Mouse (Mus musculus) midbrain, embryonic 12.5 days (tissue): Measurements from ENCODE around the gene Dlx6. TPM values are rescaled to one million over a fixed set of nuclear protein-coding genes. Genes with fewer than 3 reads are reported as not detected.

Experiments used
- ATAC-seq: fragments of 200-750 bp; cut with Nextera tagmentation; 2 replicates; pipeline ENCODE4 v1.8.0; 2017; ENCODE audit warnings: low read depth, moderate TSS enrichment, moderate library complexity; ENCODE audit not compliant: low FRiP score
- H3K27ac ChIP-seq: fragments of 300-500 bp; sonication (generic); replicated peaks from 2 replicates; pipeline ENCODE4 v1.5.1; 2016; ENCODE audit warnings: mild to moderate bottlenecking
- H3K27me3 ChIP-seq: fragments of 300-500 bp; sonication (generic); 2 replicates; pipeline ENCODE4 v1.6.1; 2016; ENCODE audit warnings: mild to moderate bottlenecking
- H3K36me3 ChIP-seq: fragments of 300-500 bp; sonication (generic); 2 replicates; pipeline ENCODE4 v1.6.1; 2016
- H3K4me1 ChIP-seq: fragments of 300-500 bp; sonication (generic); 2 replicates; pipeline ENCODE4 v1.6.1; 2016
- H3K4me2 ChIP-seq: fragments of 300-500 bp; sonication (generic); replicated peaks from 2 replicates; pipeline ENCODE4 v1.6.1; 2016; ENCODE audit warnings: mild to moderate bottlenecking, moderate library complexity
- H3K4me3 ChIP-seq: fragments of 300-500 bp; sonication (generic); 2 replicates; pipeline ENCODE4 v1.5.1; 2016; ENCODE audit warnings: mild to moderate bottlenecking
- H3K9ac ChIP-seq: fragments of 300-500 bp; sonication (generic); replicated peaks from 2 replicates; pipeline ENCODE4 v1.6.1; 2016; ENCODE audit warnings: mild to moderate bottlenecking, moderate library complexity
- H3K9me3 ChIP-seq: fragments of 300-500 bp; sonication (generic); 2 replicates; pipeline ENCODE4 v1.6.1; 2016; ENCODE audit warnings: mild to moderate bottlenecking
- WGBS: fragments of 180-500 bp; shearing (Covaris S2); methylation state at CpG from one replicate; pipeline ENCODE4 v1.1.7; 2016; 5-methylcytosine and 5-hydroxymethylcytosine counted together
- polyA plus RNA-seq: library from polyadenylated mRNA; unstranded; fragments of >200 nt; fragmentation: Nextera tagmentation; extraction: Ambion mirVana; gene quantifications from 2 replicates; pipeline ENCODE4 v1.2.1, GENCODE M21; 2016

Gene Dlx6
- polyA plus RNA-seq, 1 experiment from 2014 or later = 2.6 TPM

GRCm38 (mm10) chr6:6852944-6853343 is 10.2 kb upstream of the Dlx6 start:
- no peaks in the 10 kb centered on the region for H3K4me1 ChIP-seq
- H3K27ac ChIP-seq = no peak overlapping the region
- no peak overlapping the region for H3K9ac ChIP-seq
- no peak overlapping the region for H3K4me3 ChIP-seq
- peaks cover 87% of the 10 kb centered on the region for H3K27me3 ChIP-seq
- ATAC-seq = no peak
- H3K36me3 ChIP-seq = no peaks in the 10 kb centered on the region
- 23% methylated on average over 3 of the region's 3 CpGs for WGBS
- H3K9me3 ChIP-seq = no peaks in the 10 kb centered on the region
- no peak overlapping the region for H3K4me2 ChIP-seq

DNA sequence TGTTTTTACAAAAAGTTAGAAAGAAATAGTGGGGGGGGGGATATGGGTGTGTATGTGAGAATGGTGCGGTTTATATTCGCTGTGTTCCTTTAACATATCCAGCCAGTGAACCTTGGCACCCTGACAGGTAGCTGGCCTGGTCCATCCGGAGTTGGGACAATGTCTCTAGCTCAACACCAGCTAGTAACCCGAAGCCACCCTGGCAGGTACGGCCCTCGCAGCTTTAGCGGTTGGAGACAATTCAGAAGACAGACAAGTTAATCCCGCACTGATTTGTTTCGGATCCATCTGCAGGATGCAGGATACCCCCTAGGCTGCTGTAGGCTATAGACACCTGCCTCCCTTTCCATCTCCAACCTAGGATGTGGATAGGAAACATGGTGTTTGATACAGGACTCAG is 9.0 kb upstream of the Dlx6 start:
- WGBS = under 1% methylated on average over 9 of the region's 9 CpGs
- no peak overlapping the region for H3K4me2 ChIP-seq
- no peak overlapping the region for H3K9ac ChIP-seq
- no peaks in the 10 kb centered on the region for H3K4me1 ChIP-seq
- no peaks in the 10 kb centered on the region for H3K36me3 ChIP-seq
- H3K9me3 ChIP-seq = no peaks in the 10 kb centered on the region
- H3K4me3 ChIP-seq = no peak overlapping the region
- no peak for ATAC-seq
- H3K27ac ChIP-seq = no peak overlapping the region
- H3K27me3 ChIP-seq = peaks cover 89% of the 10 kb centered on the region

DNA sequence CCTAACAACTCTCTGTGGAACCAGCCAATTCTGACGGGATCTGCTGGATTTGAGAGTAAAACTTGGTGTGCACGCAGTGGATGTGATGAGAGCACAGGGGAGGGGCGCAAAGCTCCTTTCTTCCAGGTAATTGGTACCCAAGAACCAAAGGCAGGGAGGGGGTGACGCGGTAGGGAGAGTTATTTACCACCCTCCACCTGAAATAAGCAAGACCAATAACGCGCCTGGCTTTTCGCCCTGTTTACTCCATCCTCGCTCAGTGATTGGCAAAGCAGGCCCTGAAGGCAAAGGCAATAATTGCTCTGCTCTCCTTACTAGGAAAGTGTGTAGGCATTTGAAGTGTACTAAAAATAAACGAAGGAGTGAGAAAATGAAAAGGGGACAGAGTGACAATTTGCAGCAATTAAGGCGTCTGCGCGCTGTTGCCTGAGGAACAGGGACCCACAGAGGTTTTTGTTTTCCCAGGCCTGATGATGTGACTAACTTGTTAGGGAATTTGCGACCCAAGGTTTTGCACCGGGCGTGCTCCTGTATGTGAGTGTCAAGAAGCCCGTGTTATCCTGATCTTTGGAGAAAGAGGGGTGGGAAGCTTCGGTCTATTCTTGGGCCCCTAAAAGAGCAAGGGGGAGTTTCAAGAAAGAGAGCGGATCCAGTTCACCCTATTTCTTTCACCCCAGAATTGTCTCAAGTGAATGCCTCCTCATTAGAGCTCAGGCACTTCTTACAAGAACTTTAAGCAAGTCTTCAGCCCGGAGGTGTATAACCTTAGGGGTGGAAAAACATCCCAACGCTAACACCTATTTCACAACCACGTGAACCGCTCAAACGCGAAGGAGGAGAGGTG is 8.0 kb upstream of the Dlx6 start:
- no peak for ATAC-seq
- no peaks in the 10 kb centered on the region for H3K9me3 ChIP-seq
- H3K4me3 ChIP-seq = no peak overlapping the region
- H3K36me3 ChIP-seq = no peaks in the 10 kb centered on the region
- H3K27ac ChIP-seq = no peak overlapping the region
- under 1% methylated on average over 25 of the region's 25 CpGs for WGBS
- peaks cover 3% of the 10 kb centered on the region; the same call in 1 of the 2 replicates for H3K4me1 ChIP-seq
- peaks cover 97% of the 10 kb centered on the region for H3K27me3 ChIP-seq
- H3K4me2 ChIP-seq = no peak overlapping the region
- H3K9ac ChIP-seq = no peak overlapping the region

DNA sequence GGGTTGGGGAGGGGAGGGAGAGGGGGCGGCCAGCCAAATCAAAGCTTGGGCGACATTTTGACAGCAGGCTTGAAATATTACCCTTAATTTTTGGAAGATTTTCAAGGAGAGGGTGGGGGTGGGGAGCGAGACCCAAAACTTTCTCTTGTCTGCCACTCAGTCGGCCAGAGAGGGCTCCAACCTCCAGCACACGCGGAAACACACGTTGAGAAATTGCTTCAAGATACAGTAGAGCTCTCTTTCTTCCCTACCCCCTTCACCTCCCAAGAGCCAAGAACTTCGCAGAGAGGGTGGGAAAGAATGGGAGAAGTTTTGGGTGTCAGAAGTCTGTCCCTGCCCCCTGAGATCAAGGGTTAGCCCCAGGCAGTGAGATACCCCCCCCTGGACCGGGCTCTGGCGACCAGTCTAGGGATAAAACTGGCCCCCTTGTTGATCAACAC is 7.4 kb upstream of the Dlx6 start:
- WGBS = 0% methylated on average over 10 of the region's 10 CpGs
- no peak overlapping the region; the same call in 1 of the 2 replicates for H3K4me2 ChIP-seq
- H3K4me1 ChIP-seq = peaks cover 10% of the 10 kb centered on the region
- H3K27me3 ChIP-seq = peaks cover 97% of the 10 kb centered on the region
- no peaks in the 10 kb centered on the region for H3K36me3 ChIP-seq
- no peak overlapping the region for H3K4me3 ChIP-seq
- H3K27ac ChIP-seq = no peak overlapping the region
- no peak for ATAC-seq
- no peak overlapping the region for H3K9ac ChIP-seq
- H3K9me3 ChIP-seq = no peaks in the 10 kb centered on the region

GRCm38 (mm10) chr6:6856316-6856715 is 6.8 kb upstream of the Dlx6 start:
- no peak overlapping the region for H3K27ac ChIP-seq

DNA sequence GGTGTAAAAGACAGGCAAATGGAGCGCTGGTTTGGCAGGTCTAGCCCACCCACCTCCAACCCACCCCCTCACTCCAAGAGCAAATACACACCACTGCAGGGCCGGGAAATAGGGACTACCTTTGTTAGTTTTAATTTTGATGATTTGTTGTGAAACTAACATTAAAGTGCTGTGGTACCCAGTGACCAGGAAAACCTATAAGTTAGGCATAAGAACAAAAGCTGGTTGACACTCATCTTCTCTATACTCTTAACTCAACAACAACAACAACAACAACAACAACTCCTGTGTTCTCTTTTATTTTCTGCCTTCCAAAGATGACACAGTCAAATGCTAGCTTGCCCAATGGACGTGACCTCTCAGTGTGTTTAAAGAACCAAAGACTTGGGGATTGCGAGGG is 6.3 kb upstream of the Dlx6 start:
- no peak for ATAC-seq
- peaks cover 93% of the 10 kb centered on the region for H3K27me3 ChIP-seq
- H3K4me1 ChIP-seq = peaks cover 11% of the 10 kb centered on the region
- 3% methylated on average over 4 of the region's 4 CpGs for WGBS
- H3K9ac ChIP-seq = no peak overlapping the region
- no peak overlapping the region for H3K4me3 ChIP-seq
- H3K27ac ChIP-seq = no peak overlapping the region
- no peak overlapping the region for H3K4me2 ChIP-seq
- H3K36me3 ChIP-seq = no peaks in the 10 kb centered on the region
- no peaks in the 10 kb centered on the region for H3K9me3 ChIP-seq

More at GRCm38 (mm10) chr6:6856316-6856715, 6.8 kb upstream of the Dlx6 start:
- Histone ChIP-seq H3K9me3 (no peaks in the 10 kb centered on the region), H3K4me1 (peaks cover 11% of the 10 kb centered on the region), H3K27me3 (peaks cover 97% of the 10 kb centered on the region), H3K4me2 (no peak overlapping the region; the same call in 1 of the 2 replicates), H3K4me3 (no peak overlapping the region), H3K36me3 (no peaks in the 10 kb centered on the region), H3K9ac (no peak overlapping the region)
- WGBS = 1% methylated on average over 20 of the region's 20 CpGs
- no peak for ATAC-seq

DNA sequence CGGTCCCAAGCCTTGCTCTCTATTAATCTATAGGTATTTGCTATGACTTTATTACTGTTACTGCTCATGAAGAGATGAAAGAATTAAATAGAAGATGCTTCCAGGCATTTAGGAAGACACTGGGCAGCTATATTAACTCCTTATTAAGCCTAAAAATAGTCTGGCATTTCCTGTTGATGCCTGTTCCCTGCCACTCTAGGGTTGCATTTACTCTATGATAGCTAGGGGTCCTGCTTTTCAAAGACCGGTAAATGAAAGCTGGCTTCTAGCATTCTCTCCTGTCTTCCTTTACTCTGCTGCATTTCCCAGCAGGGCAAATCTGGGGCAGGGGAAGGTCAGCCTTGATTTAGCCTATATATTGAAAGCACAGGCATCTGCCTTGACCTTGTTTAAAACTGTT is 5.4 kb upstream of the Dlx6 start:
- 8% methylated on average over 2 of the region's 2 CpGs for WGBS
- H3K4me1 ChIP-seq = peaks cover 14% of the 10 kb centered on the region
- no peak overlapping the region for H3K4me3 ChIP-seq
- H3K4me2 ChIP-seq = no peak overlapping the region
- no peak overlapping the region for H3K9ac ChIP-seq
- H3K36me3 ChIP-seq = no peaks in the 10 kb centered on the region
- no peak for ATAC-seq
- peaks cover 92% of the 10 kb centered on the region for H3K27me3 ChIP-seq
- H3K27ac ChIP-seq = no peak overlapping the region
- no peaks in the 10 kb centered on the region for H3K9me3 ChIP-seq

DNA sequence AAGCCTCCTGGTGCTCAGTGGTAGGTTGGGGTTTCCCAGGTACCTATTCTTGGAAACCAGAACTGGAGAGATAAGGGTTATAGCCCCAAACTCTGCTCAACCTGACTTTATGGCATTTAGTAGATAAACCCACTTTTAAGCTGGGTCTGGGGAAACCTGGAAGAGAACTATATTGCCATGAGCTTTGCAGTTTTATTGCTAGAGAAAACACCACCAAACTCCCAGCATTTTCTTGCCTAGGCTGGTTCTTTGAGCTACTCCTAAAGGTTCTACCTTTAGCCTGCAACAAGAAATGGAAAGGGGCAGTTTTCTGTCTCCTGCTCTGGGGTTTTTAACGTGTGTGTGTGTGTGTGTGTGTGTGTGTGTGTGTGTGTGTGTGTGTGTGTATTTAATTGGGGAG is 4.6 kb upstream of the Dlx6 start:
- no peaks in the 10 kb centered on the region for H3K9me3 ChIP-seq
- WGBS = no CpG with 5 or more reads among the region's 1 CpGs
- H3K4me3 ChIP-seq = no peak overlapping the region
- H3K27me3 ChIP-seq = peaks cover 92% of the 10 kb centered on the region
- H3K9ac ChIP-seq = no peak overlapping the region
- no peak overlapping the region for H3K27ac ChIP-seq
- H3K36me3 ChIP-seq = no peaks in the 10 kb centered on the region
- no peak for ATAC-seq
- H3K4me2 ChIP-seq = no peak overlapping the region
- peaks cover 17% of the 10 kb centered on the region for H3K4me1 ChIP-seq

DNA sequence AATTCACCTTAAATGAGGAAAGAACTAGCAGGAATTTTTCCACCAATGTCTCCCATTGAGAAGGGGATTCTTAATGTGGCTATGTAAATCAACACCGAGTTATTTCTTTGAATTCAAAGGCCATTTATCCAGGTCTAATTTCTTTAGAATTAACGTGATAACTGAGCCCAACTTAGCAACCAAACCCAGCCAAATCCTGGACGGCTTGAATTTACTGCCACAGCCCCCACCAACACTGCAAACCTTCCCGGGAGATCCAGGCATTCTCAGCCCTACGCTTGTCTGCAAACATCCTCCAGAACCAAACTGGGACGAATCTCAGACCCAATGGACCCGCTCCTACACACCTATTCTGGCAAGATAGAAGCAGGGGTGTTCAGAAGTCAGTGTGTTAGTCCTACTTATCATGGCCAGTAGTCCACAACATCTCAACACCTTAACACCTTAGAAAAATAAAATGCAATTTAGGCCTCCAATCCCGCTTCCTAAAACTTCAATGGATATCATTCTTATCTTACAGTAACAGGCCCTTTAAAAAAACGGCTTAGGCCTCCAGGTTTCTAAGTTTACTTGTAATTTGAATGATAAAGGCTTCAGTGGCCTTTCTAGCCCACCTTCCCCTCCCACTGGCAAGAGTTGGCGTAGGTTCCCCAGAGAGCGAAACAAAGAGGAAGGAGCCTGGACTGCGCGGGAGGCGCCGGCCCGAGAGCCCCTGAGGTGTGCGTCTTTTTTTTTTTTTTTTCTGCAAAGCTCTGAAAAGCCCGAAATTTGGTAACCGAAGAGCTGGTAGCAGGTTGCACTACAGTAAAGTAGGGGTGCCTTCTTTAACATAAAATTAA is 3.8 kb upstream of the Dlx6 start:
- under 1% methylated on average over 19 of the region's 19 CpGs for WGBS
- no peak for ATAC-seq
- Histone ChIP-seq H3K36me3 (no peaks in the 10 kb centered on the region), H3K9me3 (no peaks in the 10 kb centered on the region), H3K4me2 (no peak overlapping the region; the same call in 1 of the 2 replicates), H3K4me1 (peaks cover 22% of the 10 kb centered on the region), H3K9ac (no peak overlapping the region), H3K27me3 (peaks cover 92% of the 10 kb centered on the region), H3K27ac (no peak overlapping the region; the same call in 1 of the 2 replicates), H3K4me3 (peak overlapping the region; percentile 23)

- under 1% methylated on average over 21 of the region's 21 CpGs for WGBS
- H3K9me3 ChIP-seq = no peaks in the 10 kb centered on the region
- peaks cover 92% of the 10 kb centered on the region for H3K27me3 ChIP-seq
- peaks cover 22% of the 10 kb centered on the region for H3K4me1 ChIP-seq
- no peak for ATAC-seq
- H3K9ac ChIP-seq = no peak overlapping the region; the same call in 1 of the 2 replicates
- peak overlapping the region; percentile 13 for H3K4me2 ChIP-seq
- H3K27ac ChIP-seq = no peak overlapping the region; the same call in 1 of the 2 replicates
- H3K36me3 ChIP-seq = no peaks in the 10 kb centered on the region
- peak overlapping the region; percentile 23 for H3K4me3 ChIP-seq
Measured at GRCm38 (mm10) chr6:6859950-6860410, 3.2 kb upstream of the Dlx6 start.

DNA sequence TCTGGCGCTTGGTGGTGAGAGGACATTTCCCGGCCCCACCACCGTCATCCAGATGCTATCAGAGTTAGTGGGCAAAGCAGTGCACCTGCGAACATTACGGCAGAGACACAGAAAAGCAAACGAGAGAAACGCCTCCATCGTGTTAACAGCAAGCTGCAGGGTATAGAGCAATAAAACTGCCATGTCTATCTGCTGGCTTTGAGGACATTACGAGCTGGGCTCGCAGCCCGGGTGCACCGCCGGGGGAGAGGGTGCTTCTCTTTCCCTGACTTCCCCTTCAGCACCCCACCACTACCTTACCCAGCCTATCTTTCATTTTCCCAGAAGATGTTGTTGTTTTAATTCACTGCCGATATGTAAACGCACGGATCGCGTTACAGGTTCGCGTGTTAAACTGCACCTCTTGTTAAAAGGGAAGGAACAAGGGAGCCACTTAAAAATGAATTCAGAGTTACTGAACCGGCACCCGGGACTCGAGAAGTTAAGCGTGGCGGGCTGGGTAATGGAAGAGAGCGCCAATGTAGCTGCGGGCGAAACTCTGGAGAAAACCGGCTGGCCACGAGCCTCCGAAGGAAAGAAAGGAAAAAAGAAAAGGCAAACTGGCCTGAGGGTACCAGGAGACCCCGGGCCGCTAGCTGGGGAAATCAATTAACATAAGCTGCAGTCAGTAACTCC is 2.6 kb upstream of the Dlx6 start:
- Histone ChIP-seq H3K27ac (no peak overlapping the region; the same call in 1 of the 2 replicates), H3K9ac (no peak overlapping the region; the same call in 1 of the 2 replicates), H3K4me1 (peaks cover 22% of the 10 kb centered on the region), H3K27me3 (peaks cover 92% of the 10 kb centered on the region), H3K36me3 (no peaks in the 10 kb centered on the region), H3K4me2 (peak overlapping the region; percentile 13), H3K9me3 (no peaks in the 10 kb centered on the region), H3K4me3 (peak overlapping the region; percentile 23)
- WGBS = under 1% methylated on average over 33 of the region's 33 CpGs
- ATAC-seq = no peak
